Mouse (Mus musculus) fibroblast of lung, adult 2 months (primary cell): Measurements from ENCODE around the gene Apol9a.

Experiments used
- DNase-seq: peaks from one replicate; pipeline ENCODE4 v3.0.0-alpha.2; 2011; ENCODE audit warnings: low read depth

Apol9a gene

GRCm38 (mm10) chr15:77376920-77377319 is 34.0 kb downstream of the Apol9a start:
- DNase-seq: no peak

- no peak for DNase-seq
Measured at GRCm38 (mm10) chr15:77370588-77370987, 40.3 kb downstream of the Apol9a start.

- no peak for DNase-seq
Measured at GRCm38 (mm10) chr15:77369981-77370380, 41.0 kb downstream of the Apol9a start.

GRCm38 (mm10) chr15:77368818-77369320 is 42.1 kb downstream of the Apol9a start:
- DNase-seq: no peak

- DNase-seq: peak; percentile 97
Measured at GRCm38 (mm10) chr15:77368148-77368547, 42.8 kb downstream of the Apol9a start.

GRCm38 (mm10) chr15:77367504-77367903 is 43.4 kb downstream of the Apol9a start:
- DNase-seq: no peak

- peak; percentile 91 for DNase-seq
Measured at GRCm38 (mm10) chr15:77366706-77367484, 44.0 kb downstream of the Apol9a start.

- DNase-seq: peak; percentile 51
Measured at GRCm38 (mm10) chr15:77365700-77366570, 45.0 kb downstream of the Apol9a start.

GRCm38 (mm10) chr15:77364026-77364425 is 46.9 kb downstream of the Apol9a start:
- peak; percentile 92 for DNase-seq

- DNase-seq: peak; percentile 25
Measured at GRCm38 (mm10) chr15:77363578-77363977, 47.4 kb downstream of the Apol9a start.

GRCm38 (mm10) chr15:77362952-77363351 is 48.0 kb downstream of the Apol9a start:
- DNase-seq: no peak

GRCm38 (mm10) chr15:77359905-77360304 is 51.0 kb downstream of the Apol9a start:
- no peak for DNase-seq

- no peak for DNase-seq
Measured at GRCm38 (mm10) chr15:77359486-77359885, 51.4 kb downstream of the Apol9a start.

- no peak for DNase-seq
Measured at GRCm38 (mm10) chr15:77359084-77359483, 51.9 kb downstream of the Apol9a start.

GRCm38 (mm10) chr15:77358320-77359040 is 52.5 kb downstream of the Apol9a start:
- DNase-seq: peak; percentile 66

GRCm38 (mm10) chr15:77356248-77356810 is 54.6 kb downstream of the Apol9a start:
- no peak for DNase-seq

- DNase-seq: no peak
Measured at GRCm38 (mm10) chr15:77354848-77355551, 55.9 kb downstream of the Apol9a start.

GRCm38 (mm10) chr15:77354496-77354847 is 56.5 kb downstream of the Apol9a start:
- no peak for DNase-seq
